Mouse (Mus musculus) liver, embryonic 14.5 days (tissue): Measurements from ENCODE around the gene Rgs5.

Experiments
- CTCF ChIP-seq: IDR thresholded peaks from 2 replicates; pipeline ENCODE4 v1.5.1; 2016; ENCODE audit warnings: antibody characterized with exemption, low read depth, control low read depth
- EP300 ChIP-seq: IDR thresholded peaks from 2 replicates; pipeline ENCODE4 v1.6.1; 2016; ENCODE audit warnings: antibody characterized with exemption, low read depth

GRCm38 (mm10) chr1:169726319-169726718 is 71.0 kb downstream of the Rgs5 start:
- no peak for TF ChIP-seq CTCF
- no peak for TF ChIP-seq EP300
